Mouse (Mus musculus) adrenal gland, postnatal 10 days (tissue): ENCODE data around the gene Map6. TPM values are rescaled to one million over a fixed set of nuclear protein-coding genes. Genes with fewer than 3 reads are reported as not detected.
A peak's percentile ranks its signal among the peaks of the same experiment; 100 is the strongest.

Experiments
- DNase-seq: peaks from one replicate; pipeline ENCODE4 v3.0.0; 2021; ENCODE audit warnings: mixed read lengths
- total RNA-seq, 2 experiments: library from RNA; stranded (reverse); gene quantifications; 2 replicates each; pipeline ENCODE4 v1.2.3; 2021

The Map6 gene
- total RNA-seq, 2 experiments from 2014 or later, result 10.4 to 15.6 TPM

GRCm38 (mm10) chr7:99314565-99314964 lies 47.3 kb downstream of the Map6 start:
- no peak for DNase-seq

- no peak for DNase-seq
Observed at GRCm38 (mm10) chr7:99316207-99316606, 49.0 kb downstream of the Map6 start.

- DNase-seq, result no peak
Observed at GRCm38 (mm10) chr7:99317475-99317874, 50.2 kb downstream of the Map6 start.

- peak; percentile 63 for DNase-seq
Observed at GRCm38 (mm10) chr7:99320524-99320923, 53.3 kb downstream of the Map6 start.

- DNase-seq, result no peak
Observed at GRCm38 (mm10) chr7:99322691-99323320, 55.6 kb downstream of the Map6 start.

- DNase-seq, result no peak
Observed at GRCm38 (mm10) chr7:99323321-99323700, 56.1 kb downstream of the Map6 start.

GRCm38 (mm10) chr7:99324810-99325209 lies 57.6 kb downstream of the Map6 start:
- DNase-seq, result no peak

- no peak for DNase-seq
Observed at GRCm38 (mm10) chr7:99326128-99326527, 58.9 kb downstream of the Map6 start.

- DNase-seq, result no peak
Observed at GRCm38 (mm10) chr7:99328847-99329246, 61.6 kb downstream of the Map6 start.

- no peak for DNase-seq
Observed at GRCm38 (mm10) chr7:99330012-99330411, 62.8 kb downstream of the Map6 start.

GRCm38 (mm10) chr7:99332774-99333480 lies 65.7 kb downstream of the Map6 start:
- peak; percentile 94 for DNase-seq

GRCm38 (mm10) chr7:99340736-99341135 lies 73.5 kb downstream of the Map6 start:
- DNase-seq, result no peak

GRCm38 (mm10) chr7:99343577-99343976 lies 76.3 kb downstream of the Map6 start:
- DNase-seq, result no peak

- DNase-seq, result no peak
Observed at GRCm38 (mm10) chr7:99347268-99347667, 80.0 kb downstream of the Map6 start.

GRCm38 (mm10) chr7:99348883-99349282 lies 81.6 kb downstream of the Map6 start:
- DNase-seq, result no peak

GRCm38 (mm10) chr7:99349782-99350720 lies 82.8 kb downstream of the Map6 start:
- no peak for DNase-seq

GRCm38 (mm10) chr7:99351104-99351801 lies 84.0 kb downstream of the Map6 start:
- DNase-seq, result peak; percentile 51

GRCm38 (mm10) chr7:99351802-99352517 lies 84.7 kb downstream of the Map6 start:
- peak; percentile 47 for DNase-seq

- peak; percentile 92 for DNase-seq
Observed at GRCm38 (mm10) chr7:99352526-99353400, 85.5 kb downstream of the Map6 start, which contains the start of gene Serpinh1. Gene Serpinh1 (minus strand): TSS chr7:99353239.

- peak; percentile 87 for DNase-seq
Observed at GRCm38 (mm10) chr7:99355731-99356131, 88.5 kb downstream of the Map6 start.
